Mouse (Mus musculus) E14TG2a.4 (cell line): ENCODE results near the gene Lrit3.

Experiments
- CTCF ChIP-seq: conservative IDR thresholded peaks from 2 replicates; pipeline ENCODE4 v1.5.1; 2014; ENCODE audit warnings: low read length
- POU5F1 ChIP-seq: IDR thresholded peaks from 2 replicates; pipeline ENCODE4 v1.6.1; 2014; ENCODE audit warnings: low read length, borderline replicate concordance

DNA sequence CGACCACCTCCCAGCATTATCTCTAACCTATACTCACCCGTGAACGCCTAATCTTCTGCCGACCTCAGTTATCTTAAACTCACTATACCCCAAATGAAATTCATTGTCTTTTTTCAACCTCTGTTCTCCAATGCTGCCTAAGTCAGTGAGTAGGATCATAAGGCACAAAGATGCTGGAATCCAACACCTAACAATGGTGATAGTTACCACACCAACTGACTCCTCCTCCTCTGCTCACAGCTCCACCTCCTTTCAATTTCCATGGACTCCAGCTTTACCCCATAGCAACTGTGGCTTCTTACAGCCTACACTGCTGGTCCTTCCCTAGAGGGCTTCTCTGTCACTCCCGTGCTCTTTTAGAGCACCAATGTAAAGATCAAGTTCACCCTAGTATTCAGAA is 23.9 kb upstream of the Lrit3 start:
- TF ChIP-seq CTCF (no peak), POU5F1 (no peak)
